Mouse (Mus musculus) lung, adult 2 months (tissue): ENCODE data around the gene Aup1.

Source experiments
- CTCF ChIP-seq: fragments of 200-500 bp; IDR thresholded peaks from 2 replicates; pipeline ENCODE4 v1.5.1; 2011; ENCODE audit warnings: mild to moderate bottlenecking, low read length, control low read depth; ENCODE audit not compliant: insufficient read depth
- POLR2A ChIP-seq: fragments of 200-500 bp; IDR thresholded peaks from 2 replicates; pipeline ENCODE4 v1.6.1; 2011; ENCODE audit warnings: low read depth, mild to moderate bottlenecking, control low read depth, low read length, borderline replicate concordance; ENCODE audit errors: extremely low read depth

DNA sequence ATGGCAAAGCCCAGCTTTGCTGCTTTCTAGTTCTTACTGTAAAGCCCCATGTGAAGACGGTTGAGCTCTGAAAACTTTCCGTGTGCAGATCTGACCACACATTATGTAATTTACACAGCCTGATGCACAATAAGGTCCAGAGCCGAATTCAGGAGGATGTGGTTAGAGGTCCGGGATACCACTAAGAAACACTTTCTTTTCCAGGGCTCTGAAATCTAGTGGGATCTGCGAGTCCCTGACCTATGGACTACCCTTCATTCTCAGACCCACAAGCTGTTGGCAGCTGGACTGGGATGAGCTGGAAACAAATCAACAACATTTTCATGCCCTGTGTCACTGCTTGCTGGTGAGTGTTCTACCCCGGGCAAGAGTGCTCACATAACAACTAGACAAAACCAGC, 48.2 kb upstream of the Aup1 start:
- TF ChIP-seq CTCF (no peak), POLR2A (no peak)
